Mouse (Mus musculus) stomach, postnatal 0 days (tissue): ENCODE results near the gene Olfr586. TPM values are rescaled to one million over a fixed set of nuclear protein-coding genes. Genes with fewer than 3 reads are reported as not detected.

Experiments
- ATAC-seq: fragments of 200-750 bp; cut with Nextera tagmentation; 2 replicates; pipeline ENCODE4 v1.8.0; 2017; ENCODE audit not compliant: low FRiP score, low TSS enrichment
- DNase-seq: peaks from one replicate; pipeline ENCODE4 v3.0.0-alpha.2; 2016; ENCODE audit warnings: low spot score
- H3K27ac ChIP-seq: fragments of 300-500 bp; sonication (generic); replicated peaks from 2 replicates; pipeline ENCODE4 v1.5.1; 2014; ENCODE audit warnings: mild to moderate bottlenecking, control low read depth
- H3K27me3 ChIP-seq: fragments of 300-500 bp; sonication (generic); 2 replicates; pipeline ENCODE4 v1.6.1; 2014; ENCODE audit warnings: low read length; ENCODE audit not compliant: control insufficient read depth, insufficient read depth
- H3K36me3 ChIP-seq: fragments of 300-500 bp; sonication (generic); 2 replicates; pipeline ENCODE4 v1.6.1; 2014; ENCODE audit warnings: low read length, mixed read lengths; ENCODE audit not compliant: control insufficient read depth, insufficient read depth
- H3K4me1 ChIP-seq: fragments of 300-500 bp; sonication (generic); replicated peaks from 2 replicates; pipeline ENCODE4 v1.6.1; 2014; ENCODE audit warnings: antibody characterized with exemption; ENCODE audit not compliant: control insufficient read depth, insufficient read depth
- H3K4me2 ChIP-seq: fragments of 300-500 bp; sonication (generic); replicated peaks from 2 replicates; pipeline ENCODE4 v1.6.1; 2014; ENCODE audit warnings: low read depth, mild to moderate bottlenecking, control low read depth, moderate library complexity
- H3K4me3 ChIP-seq: fragments of 300-500 bp; sonication (generic); 2 replicates; pipeline ENCODE4 v1.5.1; 2014; ENCODE audit warnings: low read depth, low read length, control low read depth
- H3K9ac ChIP-seq: fragments of 300-500 bp; sonication (generic); 2 replicates; pipeline ENCODE4 v1.6.1; 2014; ENCODE audit warnings: mild to moderate bottlenecking, low read length, control low read depth, mixed read lengths
- H3K9me3 ChIP-seq: fragments of 300-500 bp; sonication (generic); 2 replicates; pipeline ENCODE4 v1.6.1; 2016; ENCODE audit warnings: low read length; ENCODE audit not compliant: control insufficient read depth
- CTCF ChIP-seq: IDR thresholded peaks from 2 replicates; pipeline ENCODE4 v1.5.1; 2016; ENCODE audit warnings: antibody characterized with exemption, low read depth, mild to moderate bottlenecking, moderate library complexity
- EP300 ChIP-seq: optimal IDR thresholded peaks from 2 replicates; pipeline ENCODE3; 2016; ENCODE audit warnings: antibody characterized with exemption
- WGBS: fragments of 180-500 bp; shearing (Covaris S2); extraction: QIAGEN DNeasy Blood & Tissue Kit; methylation state at CpG from one replicate; pipeline ENCODE4 v1.1.7; 2014; 5-methylcytosine and 5-hydroxymethylcytosine counted together
- polyA plus RNA-seq: library from polyadenylated mRNA; unstranded; fragments of >200 nt; fragmentation: Nextera tagmentation; extraction: Ambion mirVana; gene quantifications from 2 replicates; pipeline ENCODE4 v1.2.1, GENCODE M21; 2015

Olfr586 gene
- 0.04 TPM in 1 of 2 replicates, not detected in the other for polyA plus RNA-seq

DNA sequence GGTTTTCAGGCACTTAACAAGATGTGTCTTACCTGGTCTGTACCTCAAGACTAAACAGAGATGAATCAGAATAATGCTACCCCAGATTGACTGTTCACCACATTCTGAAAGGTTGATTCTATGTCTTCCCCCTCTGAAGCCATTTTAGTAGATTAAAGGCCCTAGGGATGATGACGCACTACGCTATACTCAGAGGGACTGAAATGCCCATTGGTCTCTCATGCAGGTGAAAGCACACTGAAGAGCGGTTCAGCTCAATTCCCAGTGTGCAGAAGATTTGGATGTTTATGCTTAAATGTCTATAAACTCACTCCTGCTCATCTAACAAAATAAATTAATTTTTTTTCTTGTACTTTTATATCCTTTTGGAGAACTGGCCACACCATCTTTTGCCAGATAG lies at the start of gene Olfr586:
Olfr586 (minus strand) TSS at position 101 of the 400 bp plus-strand sequence.
- WGBS: 90% methylated on average over 3 of the region's 3 CpGs
- DNase-seq: no peak
- TF ChIP-seq EP300 (no peak), CTCF (no peak)

DNA sequence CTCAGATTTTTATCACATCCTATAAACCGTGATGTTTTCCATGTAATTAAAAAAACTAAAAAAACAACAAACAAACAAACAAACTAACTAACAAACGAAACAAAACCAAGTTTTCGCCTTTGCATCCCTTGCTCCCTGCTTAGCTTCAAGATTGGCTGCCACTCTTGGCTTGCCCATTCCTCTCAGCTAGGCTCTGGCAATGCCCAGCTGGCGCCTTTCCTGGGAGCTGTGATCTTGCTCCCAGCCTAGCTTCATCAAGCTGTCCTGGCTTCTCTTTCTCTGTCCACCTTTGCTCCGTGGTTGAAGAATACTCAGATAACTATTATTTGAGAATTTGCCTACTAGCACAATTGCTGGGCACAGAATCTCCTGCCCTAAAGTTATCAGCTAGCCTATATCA lies 44.3 kb upstream of the Olfr586 start:
- H3K4me2 ChIP-seq: no peak overlapping the region
- no peak for TF ChIP-seq EP300
- no peak for TF ChIP-seq CTCF
- H3K9me3 ChIP-seq: no peaks in the 10 kb centered on the region
- H3K36me3 ChIP-seq: no peaks in the 10 kb centered on the region
- H3K4me3 ChIP-seq: no peak overlapping the region
- WGBS: 73% methylated on average over 5 of the region's 5 CpGs
- H3K27ac ChIP-seq: no peak overlapping the region
- no peak overlapping the region for H3K9ac ChIP-seq
- H3K27me3 ChIP-seq: no peaks in the 10 kb centered on the region
- ATAC-seq (no peak), DNase-seq (no peak)
- H3K4me1 ChIP-seq: no peaks in the 10 kb centered on the region

More for the DNA sequence above, at the start of gene Olfr586:
- Histone ChIP-seq H3K27ac (no peak within 1 kb of the TSS), H3K9me3 (no peaks in the 10 kb centered on the region), H3K4me3 (no peak within 1 kb of the TSS), H3K36me3 (no peaks in the 10 kb centered on the region), H3K4me1 (no peaks in the 10 kb centered on the region), H3K4me2 (no peak within 1 kb of the TSS), H3K9ac (no peak within 1 kb of the TSS), H3K27me3 (no peaks in the 10 kb centered on the region)
- ATAC-seq: no peak

DNA sequence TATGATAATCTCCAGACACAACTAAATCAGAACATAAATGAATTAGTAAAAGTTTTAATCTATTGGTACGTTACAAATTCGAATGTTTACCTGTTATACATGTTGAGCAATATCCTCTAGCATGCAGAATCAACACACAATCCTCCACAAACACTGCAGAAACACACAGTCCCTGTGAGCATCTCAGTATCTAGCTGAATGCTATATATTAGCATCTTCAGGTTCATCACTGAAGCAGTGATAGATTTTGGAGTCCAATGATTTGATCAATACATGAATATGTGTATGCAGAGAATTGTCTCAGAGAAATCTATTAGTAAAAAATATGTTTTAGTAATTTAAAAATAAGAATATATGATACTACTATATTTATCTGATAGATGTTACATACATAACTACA lies 30.8 kb upstream of the Olfr586 start, which contains the start of gene Olfr589:
Olfr589 (minus strand) TSS at position 101 of the 400 bp plus-strand sequence.
- Histone ChIP-seq H3K27me3 (no peaks in the 10 kb centered on the region), H3K4me2 (no peak within 1 kb of the TSS), H3K4me3 (no peak within 1 kb of the TSS), H3K9me3 (no peaks in the 10 kb centered on the region), H3K4me1 (no peaks in the 10 kb centered on the region), H3K27ac (no peak within 1 kb of the TSS), H3K36me3 (no peaks in the 10 kb centered on the region), H3K9ac (no peak within 1 kb of the TSS)
- DNase-seq (no peak), ATAC-seq (no peak)
- WGBS: 54% methylated on average over 2 of the region's 2 CpGs
- no peak for TF ChIP-seq CTCF
- TF ChIP-seq EP300: no peak

DNA sequence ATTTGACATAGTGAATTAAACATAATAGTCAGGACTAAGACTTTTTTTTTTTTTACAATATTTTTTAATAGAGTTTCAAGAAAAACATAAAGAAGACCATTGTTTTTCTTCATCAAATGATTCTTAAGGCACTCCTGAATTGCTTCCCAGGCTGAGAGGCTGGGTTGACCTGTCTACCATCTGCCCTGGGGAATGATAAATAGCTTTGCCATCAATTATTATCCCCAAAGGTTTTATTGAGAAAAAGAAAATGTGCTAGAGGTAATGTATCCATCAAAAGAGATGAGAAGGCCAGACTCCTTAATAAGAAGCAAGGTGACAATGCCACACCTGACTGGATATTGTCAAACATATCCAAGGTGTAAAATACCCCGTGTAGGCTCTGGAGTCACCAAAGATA lies 15.1 kb upstream of the Olfr586 start, which contains the start of gene Olfr588-ps1:
Olfr588-ps1 (plus strand) TSS at position 301 of the 400 bp plus-strand sequence.
- no peaks in the 10 kb centered on the region for H3K9me3 ChIP-seq
- H3K4me3 ChIP-seq: no peak within 1 kb of the TSS
- ATAC-seq: no peak
- WGBS: 80% methylated on average over 1 of the region's 1 CpGs
- H3K4me1 ChIP-seq: no peaks in the 10 kb centered on the region
- TF ChIP-seq EP300 (no peak), CTCF (no peak)
- H3K36me3 ChIP-seq: no peaks in the 10 kb centered on the region
- H3K9ac ChIP-seq: no peak within 1 kb of the TSS
- DNase-seq: no peak
- H3K4me2 ChIP-seq: no peak within 1 kb of the TSS
- H3K27me3 ChIP-seq: no peaks in the 10 kb centered on the region
- no peak within 1 kb of the TSS for H3K27ac ChIP-seq

GRCm38 (mm10) chr7:103119406-103119805 lies 6.0 kb downstream of the Olfr586 start:
- no peaks in the 10 kb centered on the region for H3K4me1 ChIP-seq
- TF ChIP-seq CTCF (peak; percentile 55), EP300 (no peak)
- 43% methylated on average over 3 of the region's 3 CpGs for WGBS
- no peak overlapping the region for H3K9ac ChIP-seq
- no peaks in the 10 kb centered on the region for H3K36me3 ChIP-seq
- DNase-seq (no peak), ATAC-seq (no peak)
- no peaks in the 10 kb centered on the region for H3K9me3 ChIP-seq
- no peak overlapping the region for H3K27ac ChIP-seq
- no peaks in the 10 kb centered on the region for H3K27me3 ChIP-seq
- no peak overlapping the region for H3K4me3 ChIP-seq
- no peak overlapping the region for H3K4me2 ChIP-seq

GRCm38 (mm10) chr7:103097420-103097819 lies 28.0 kb downstream of the Olfr586 start, which contains the start of gene Olfr585:
Gene Olfr585, plus strand, starts transcription at chr7:103097720.
- no peak within 1 kb of the TSS for H3K9ac ChIP-seq
- H3K9me3 ChIP-seq: no peaks in the 10 kb centered on the region
- TF ChIP-seq CTCF: no peak
- no peaks in the 10 kb centered on the region for H3K27me3 ChIP-seq
- 87% methylated on average over 1 of the region's 1 CpGs for WGBS
- DNase-seq: no peak
- H3K4me3 ChIP-seq: no peak within 1 kb of the TSS
- no peaks in the 10 kb centered on the region for H3K36me3 ChIP-seq
- H3K4me2 ChIP-seq: no peak within 1 kb of the TSS
- no peaks in the 10 kb centered on the region for H3K4me1 ChIP-seq
- H3K27ac ChIP-seq: no peak within 1 kb of the TSS
- no peak for ATAC-seq
